Mouse (Mus musculus) CD4-positive helper T cell, adult 2 months (primary cell): ENCODE measurements at regions not wholly inside any gene's neighbourhood (a gene's known extent, or its start where the extent isn't known, plus 50 kb on each side); places are given as distances from the start of the nearest gene placed in this dataset.

ENCODE experiments used
- DNase-seq: peaks from one replicate; pipeline ENCODE4 v3.0.0-alpha.2; 2012; ENCODE audit warnings: low read depth, missing footprints, low spot score

DNA sequence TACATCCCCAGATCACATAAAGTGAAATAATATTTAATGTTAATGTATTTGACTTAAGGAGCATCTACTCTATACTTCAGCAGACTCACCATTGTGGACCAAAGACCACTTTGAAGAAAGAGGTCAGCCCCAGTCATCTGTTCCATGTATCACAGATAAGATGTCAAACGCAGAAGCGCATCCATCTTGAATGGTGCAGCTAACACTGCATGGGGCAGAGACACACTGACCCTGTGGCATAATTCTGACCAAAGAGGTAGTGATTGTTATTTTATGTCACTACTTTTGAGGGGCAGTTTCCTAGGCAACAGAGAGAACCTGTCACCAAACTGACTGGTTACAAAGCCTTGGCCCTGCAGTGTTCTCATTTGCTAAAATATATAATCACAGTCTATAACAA, 97.8 kb upstream of the Tmtc1 start:
- no peak for DNase-seq

DNA sequence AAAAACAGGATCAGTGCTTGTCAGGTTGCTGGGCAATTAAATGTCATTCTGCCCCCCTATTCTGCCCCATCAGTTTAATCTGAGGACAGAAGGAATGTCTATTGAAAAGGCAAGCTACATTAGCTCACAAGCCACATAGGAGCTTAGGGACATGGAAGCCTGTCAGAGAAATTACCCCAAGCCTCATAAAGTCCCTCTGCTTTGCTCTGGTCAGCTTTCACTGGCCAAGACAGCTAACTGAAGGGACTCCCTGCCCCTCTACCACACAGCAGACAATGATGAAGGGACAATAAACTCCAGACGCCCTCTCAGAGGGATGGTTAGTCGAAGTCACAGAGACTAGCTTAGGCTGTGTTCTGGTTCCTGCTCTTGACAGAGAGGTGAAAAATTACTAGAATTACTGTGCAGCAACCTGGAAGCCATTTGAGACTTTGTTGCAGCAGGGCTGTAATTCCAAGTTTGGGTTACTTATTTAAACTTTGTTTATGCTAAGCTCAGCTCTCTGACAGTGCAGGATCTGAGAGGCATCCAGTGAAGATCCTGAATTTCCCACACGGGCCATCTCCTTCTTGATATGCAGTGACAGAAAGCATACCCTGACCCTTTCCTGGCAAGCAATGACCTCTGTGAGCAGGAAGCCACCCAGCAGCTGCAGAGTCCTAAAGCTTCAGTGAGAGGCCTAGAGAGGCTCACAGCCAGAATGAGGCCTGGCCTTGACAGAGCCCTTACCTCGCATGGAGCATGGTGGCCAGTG, 95.2 kb upstream of the Tmtc1 start:
- no peak for DNase-seq

DNA sequence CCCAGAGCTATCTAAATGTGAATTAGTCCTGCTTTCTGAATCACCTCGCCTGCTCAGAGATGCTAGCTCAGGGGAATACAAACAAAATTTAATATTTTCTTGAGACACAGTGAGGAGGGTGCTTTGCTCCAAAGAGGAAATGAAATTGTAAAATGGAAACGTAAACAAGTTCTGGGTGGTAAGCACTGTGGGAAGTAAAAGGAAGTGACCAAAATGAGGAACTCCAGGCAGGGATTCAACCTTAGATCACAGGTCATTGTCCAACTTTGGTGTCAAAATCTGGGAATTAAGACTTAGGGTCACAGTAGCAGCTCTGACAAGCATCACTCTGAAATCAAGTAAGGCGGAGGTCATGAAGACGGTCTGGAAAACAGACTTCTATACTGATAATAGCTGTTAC, 90.2 kb upstream of the Tmtc1 start:
- no peak for DNase-seq

DNA sequence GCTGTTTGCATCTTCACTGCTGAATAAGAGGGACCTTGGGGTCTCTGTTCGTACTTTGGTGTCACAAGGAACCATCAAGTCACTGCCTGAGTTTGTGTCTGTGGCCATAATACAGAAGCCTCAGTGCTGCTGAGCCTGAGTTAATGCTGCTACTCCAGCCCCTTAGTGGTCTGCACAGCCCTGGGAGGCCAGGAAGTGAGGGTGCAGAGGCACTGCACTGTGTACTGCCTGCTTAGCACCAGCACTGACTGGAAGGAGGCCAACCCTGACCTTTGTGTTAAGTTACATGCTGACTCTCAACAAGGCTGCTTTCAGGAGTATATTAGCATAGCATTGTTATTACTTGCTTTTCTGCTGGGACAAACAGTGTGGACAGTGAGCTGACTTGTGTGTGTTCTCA, 86.9 kb upstream of the Tmtc1 start:
- no peak for DNase-seq

DNA sequence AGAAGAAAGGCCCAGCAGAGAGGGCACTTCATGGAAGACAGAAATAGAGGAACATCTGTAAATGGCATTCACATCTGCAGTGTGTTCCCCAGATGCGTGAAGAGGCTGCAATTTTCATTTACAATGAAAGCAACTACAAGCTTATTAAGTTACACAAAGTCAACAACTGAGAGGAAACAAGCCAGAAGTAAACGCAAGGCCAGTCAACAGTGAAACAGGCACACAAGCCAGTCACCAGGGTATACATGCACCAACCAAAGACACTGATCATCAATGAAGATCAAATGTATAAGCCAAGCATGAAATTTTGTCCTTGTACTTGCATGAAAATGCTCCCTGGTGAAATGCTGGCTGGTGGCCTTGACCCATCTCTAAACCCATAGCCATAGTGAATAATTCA, 84.4 kb upstream of the Tmtc1 start:
- no peak for DNase-seq

GRCm38 (mm10) chr6:148522893-148523292, 78.7 kb upstream of the Tmtc1 start:
- no peak for DNase-seq

DNA sequence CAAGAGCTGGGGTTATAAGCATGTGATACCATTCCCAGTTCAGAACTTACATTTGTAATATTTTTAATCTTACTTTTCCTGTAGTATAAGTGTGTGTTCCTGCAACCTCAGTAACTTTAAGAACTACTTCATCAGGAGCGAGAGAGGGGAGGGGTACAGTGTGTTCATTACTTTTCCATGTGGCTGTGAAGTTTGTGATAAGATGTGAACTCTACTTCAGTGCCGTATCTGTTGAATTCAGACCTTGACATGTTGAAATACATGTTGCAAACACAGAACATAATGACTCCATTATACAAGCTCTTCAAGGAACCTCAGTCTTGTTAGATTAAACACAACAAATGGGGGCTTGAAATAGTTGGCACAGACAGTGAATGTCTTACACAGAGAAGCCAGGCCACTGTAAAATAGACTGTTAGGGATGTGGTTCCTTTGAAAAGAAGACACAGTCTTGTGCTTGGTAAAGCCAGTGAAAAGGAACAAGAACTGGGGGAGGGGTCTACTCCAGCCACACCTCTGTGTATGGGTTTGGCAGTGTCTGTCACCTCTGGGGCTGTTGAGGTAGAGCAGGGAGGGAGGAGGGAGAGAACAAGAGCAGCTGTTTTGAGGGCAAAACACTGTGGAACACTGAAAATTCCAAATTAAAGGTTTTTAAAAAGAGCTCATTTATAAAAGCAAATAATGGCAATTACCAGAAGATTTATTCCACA, 73.5 kb upstream of the Tmtc1 start:
- no peak for DNase-seq

DNA sequence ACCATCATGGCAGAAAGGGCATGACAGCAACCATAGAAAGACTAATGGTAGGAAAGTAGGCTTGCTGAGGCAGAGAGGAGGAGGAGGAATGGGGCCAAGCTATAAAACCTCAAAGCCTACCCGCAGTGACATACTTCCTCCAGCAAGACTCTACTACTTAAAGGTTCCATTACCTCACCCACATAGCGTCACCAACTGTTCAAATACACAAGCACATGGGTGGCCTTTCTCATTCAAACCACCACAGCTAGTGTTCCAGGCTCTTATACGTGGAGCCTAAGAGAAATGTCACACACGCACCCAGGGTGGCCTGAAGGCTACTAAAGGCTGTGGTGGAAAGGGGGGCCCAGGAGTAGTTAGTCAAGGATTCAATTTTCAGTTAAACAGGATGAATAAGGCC, 72.5 kb upstream of the Tmtc1 start:
- no peak for DNase-seq

DNA sequence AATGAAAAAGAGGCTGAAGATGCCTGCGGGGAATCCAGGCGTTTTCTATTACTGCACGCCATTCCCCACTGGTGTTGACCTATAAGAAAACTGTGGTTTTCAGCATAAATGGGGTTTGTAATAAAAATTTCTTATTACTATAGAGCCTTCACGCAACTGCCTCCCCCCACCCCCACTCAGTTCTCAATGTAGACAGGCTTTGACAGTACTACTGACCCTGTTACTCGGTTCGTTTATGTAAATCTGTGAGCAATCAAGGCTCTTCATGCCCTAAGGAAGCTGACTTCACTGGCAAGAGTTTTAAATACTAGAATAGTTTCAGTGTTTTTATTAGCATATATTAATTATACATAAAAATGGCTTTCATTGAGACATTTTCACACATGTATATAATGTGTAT, 70.9 kb upstream of the Tmtc1 start:
- no peak for DNase-seq

DNA sequence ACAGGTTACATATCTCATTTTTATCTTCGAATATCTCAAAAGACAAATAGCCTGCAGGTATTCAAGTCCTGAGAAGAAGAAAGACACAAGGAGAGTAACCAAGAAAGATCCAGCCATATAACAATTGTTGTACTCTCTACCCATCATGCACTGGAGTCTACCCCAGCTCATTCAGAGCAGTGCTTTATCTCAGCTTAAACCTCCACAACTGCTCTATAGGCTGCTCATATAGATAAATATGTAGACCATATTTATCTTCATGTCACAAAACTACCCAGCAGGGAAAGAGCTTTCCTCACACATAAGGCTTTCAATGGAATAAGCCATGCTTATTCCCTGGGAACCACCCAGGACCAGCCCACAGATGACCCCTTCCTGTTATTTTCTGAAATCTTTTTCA, 70.5 kb upstream of the Tmtc1 start:
- no peak for DNase-seq

- no peak for DNase-seq
Measured at GRCm38 (mm10) chr6:148514124-148514523, 69.9 kb upstream of the Tmtc1 start.

DNA sequence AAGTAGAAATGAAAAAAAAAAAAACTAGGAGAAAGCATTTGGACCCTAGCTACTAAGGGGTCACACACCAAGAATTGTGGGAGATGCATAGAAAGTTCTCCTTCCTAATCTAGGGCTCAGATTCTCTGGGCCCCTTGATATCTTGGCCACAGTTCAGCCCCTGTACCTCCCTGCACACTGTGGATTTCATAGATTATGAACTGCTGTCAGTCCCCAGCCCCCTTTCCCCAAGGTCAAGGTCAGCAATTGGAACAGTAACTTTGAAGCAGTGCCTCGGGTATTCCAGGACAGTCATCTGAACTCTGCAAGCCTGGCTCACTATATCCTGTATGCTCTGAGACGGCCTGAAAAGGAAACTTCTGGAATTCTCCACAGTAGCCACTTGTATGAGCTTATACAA, 68.9 kb upstream of the Tmtc1 start:
- no peak for DNase-seq

DNA sequence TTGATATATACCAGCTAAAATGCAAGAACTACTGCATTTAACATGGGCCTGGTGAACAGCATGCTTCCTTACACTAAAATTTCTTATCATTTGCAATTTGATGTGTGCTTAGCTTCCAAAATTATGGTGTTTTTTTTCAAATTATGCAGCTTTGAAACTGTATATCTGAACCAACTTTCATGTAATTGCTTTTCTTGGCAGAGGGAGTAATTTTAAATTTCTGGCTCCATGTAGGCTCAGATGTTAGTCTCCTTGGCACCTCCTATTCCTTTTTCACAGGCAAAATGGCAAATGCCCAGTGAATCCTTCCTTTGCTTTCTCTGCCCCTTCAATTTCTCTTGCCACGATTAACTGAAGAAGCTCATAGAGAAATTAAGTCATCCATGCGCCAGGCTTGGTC, 61.1 kb upstream of the Tmtc1 start:
- DNase-seq: no peak

DNA sequence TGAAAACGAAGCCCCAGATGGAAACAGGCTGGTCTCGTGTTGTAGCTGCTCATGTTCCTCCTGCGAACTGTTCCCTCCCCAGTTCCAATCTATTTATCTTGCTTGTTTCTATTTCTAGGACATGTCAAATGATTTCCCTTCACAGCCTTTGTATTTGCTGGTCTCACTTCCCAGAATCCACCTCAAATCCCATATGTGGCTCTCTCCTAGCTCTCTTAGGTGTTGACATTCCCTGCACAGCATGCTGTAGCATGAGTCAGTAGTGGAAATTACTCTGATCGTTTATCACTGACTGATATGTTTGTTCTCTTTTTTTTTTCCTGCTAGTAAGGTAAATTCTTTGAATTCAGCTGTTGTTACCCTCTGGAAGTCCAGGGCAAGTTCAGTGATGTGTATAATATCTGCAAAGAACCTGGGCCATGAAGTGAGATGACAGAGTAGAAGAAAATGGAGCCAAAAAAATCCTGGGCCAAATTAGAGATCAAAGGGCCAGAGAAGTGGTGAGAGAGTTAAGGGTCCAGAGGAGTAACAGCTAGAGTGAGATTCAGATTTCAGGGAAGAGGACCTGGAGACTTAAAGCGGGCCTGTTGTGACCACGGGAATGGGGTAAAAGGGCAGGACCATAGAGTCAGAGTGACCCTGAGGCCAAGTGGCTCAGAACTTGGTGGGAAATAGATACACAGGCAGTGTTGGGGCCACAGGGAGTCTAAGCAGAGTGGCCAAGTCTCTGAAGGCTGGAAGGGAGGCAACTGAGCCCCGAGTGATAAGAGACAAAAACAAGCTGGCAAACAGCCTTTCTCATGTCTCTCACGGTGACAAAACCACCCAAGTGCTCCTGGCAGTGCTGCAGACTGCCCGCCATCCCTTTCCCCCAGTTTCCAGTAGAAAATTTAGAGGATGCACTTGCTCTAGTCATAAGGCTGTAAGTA, 56.3 kb upstream of the Tmtc1 start:
- DNase-seq: no peak
